Mouse (Mus musculus) midbrain, embryonic 13.5 days (tissue): Measurements from ENCODE around the gene Prrt4. TPM values are rescaled to one million over a fixed set of nuclear protein-coding genes. Genes with fewer than 3 reads are reported as not detected.
A peak's percentile ranks its signal among the peaks of the same experiment; 100 is the strongest.
"Not testable (repeated sequence)": the region's sequence is repeated elsewhere in the genome, so short reads cannot be mapped to it uniquely, and the experiment has no call there.

ENCODE experiments used
- ATAC-seq: fragments of 200-750 bp; cut with Nextera tagmentation; 2 replicates; pipeline ENCODE4 v1.8.0; 2017; ENCODE audit warnings: mild to moderate bottlenecking, moderate TSS enrichment, moderate library complexity
- H3K27ac ChIP-seq: fragments of 300-500 bp; sonication (generic); 2 replicates; pipeline ENCODE4 v1.5.1; 2015; ENCODE audit warnings: inconsistent platforms, mild to moderate bottlenecking, moderate library complexity
- H3K27me3 ChIP-seq: fragments of 300-500 bp; sonication (generic); 2 replicates; pipeline ENCODE4 v1.6.1; 2015; ENCODE audit warnings: mild to moderate bottlenecking, inconsistent platforms
- H3K36me3 ChIP-seq: fragments of 300-500 bp; sonication (generic); 2 replicates; pipeline ENCODE4 v1.6.1; 2015; ENCODE audit warnings: mild to moderate bottlenecking, inconsistent platforms
- H3K4me1 ChIP-seq: fragments of 300-500 bp; sonication (generic); replicated peaks from 2 replicates; pipeline ENCODE4 v1.6.1; 2015; ENCODE audit warnings: inconsistent platforms
- H3K4me2 ChIP-seq: fragments of 300-500 bp; sonication (generic); replicated peaks from 2 replicates; pipeline ENCODE4 v1.6.1; 2015; ENCODE audit warnings: moderate library complexity, mild to moderate bottlenecking, inconsistent platforms
- H3K4me3 ChIP-seq: fragments of 300-500 bp; sonication (generic); replicated peaks from 2 replicates; pipeline ENCODE4 v1.5.1; 2015; ENCODE audit warnings: mild to moderate bottlenecking, inconsistent platforms
- H3K9ac ChIP-seq: fragments of 300-500 bp; sonication (generic); replicated peaks from 2 replicates; pipeline ENCODE4 v1.6.1; 2015; ENCODE audit warnings: mild to moderate bottlenecking, inconsistent platforms
- H3K9me3 ChIP-seq: fragments of 300-500 bp; sonication (generic); 2 replicates; pipeline ENCODE4 v1.6.1; 2016; ENCODE audit warnings: mild to moderate bottlenecking, inconsistent platforms
- WGBS: fragments of 180-500 bp; shearing (Covaris S2); methylation state at CpG from one replicate; pipeline ENCODE4 v1.1.7; 2015; 5-methylcytosine and 5-hydroxymethylcytosine counted together
- polyA plus RNA-seq: library from polyadenylated mRNA; unstranded; fragments of >200 nt; fragmentation: Nextera tagmentation; extraction: Ambion mirVana; gene quantifications from 2 replicates; pipeline ENCODE4 v1.2.1, GENCODE M21; 2015

Prrt4 gene
- 2.7 and 3.6 TPM in 2 replicates for polyA plus RNA-seq

DNA sequence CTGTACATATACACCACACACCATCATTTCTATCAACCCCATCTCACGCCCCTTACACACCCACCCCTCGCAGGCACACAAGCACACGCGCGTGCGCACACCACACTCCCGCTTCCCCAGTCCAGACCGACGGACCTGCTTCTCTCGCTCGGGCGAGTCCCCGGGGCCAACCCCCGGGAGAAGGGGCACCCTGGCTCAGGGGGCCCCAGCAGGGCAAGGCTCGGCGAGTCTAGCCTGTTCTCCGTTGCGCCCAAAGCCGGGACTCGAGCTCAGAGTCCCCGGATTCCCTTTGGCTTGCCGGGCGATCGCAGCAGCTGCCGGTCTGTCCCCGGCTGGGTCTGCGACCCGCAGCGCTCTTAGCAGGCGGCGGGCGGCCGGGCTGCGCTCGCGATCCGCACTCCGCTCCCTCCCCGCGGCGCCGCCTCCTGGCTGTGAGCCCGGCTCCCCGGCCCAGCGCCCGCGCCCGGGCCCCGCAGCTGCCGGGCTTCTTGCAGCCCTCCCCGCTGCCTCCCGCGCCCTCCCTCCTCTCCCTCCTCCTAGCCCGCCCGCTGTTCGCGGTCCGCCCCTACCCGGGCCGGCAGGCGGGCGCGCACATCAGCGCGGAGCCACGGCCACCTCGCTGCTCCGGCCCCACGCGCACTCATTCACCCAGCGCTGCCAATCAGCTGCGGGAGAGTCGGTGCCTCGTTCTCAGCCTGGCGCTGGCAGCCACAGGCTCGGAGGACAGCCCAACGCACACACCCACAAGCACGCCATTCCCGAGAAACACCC is at the start of gene Prrt4:
Prrt4 (minus strand) TSS at position 697 of the 771 bp plus-strand sequence.
- H3K27me3 ChIP-seq, result peaks cover 62% of the 10 kb centered on the region
- peaks cover 31% of the 10 kb centered on the region for H3K4me1 ChIP-seq
- H3K27ac ChIP-seq, result peak within 1 kb of the TSS; percentile 78
- under 1% methylated on average over 74 of the region's 79 CpGs for WGBS
- H3K9me3 ChIP-seq, result no peaks in the 10 kb centered on the region
- H3K4me2 ChIP-seq, result peak within 1 kb of the TSS; percentile 72
- peak within 1 kb of the TSS; percentile 55 for H3K4me3 ChIP-seq
- no peaks in the 10 kb centered on the region for H3K36me3 ChIP-seq
- peak within 1 kb of the TSS; percentile 72 for H3K9ac ChIP-seq
- peak; percentile 87 for ATAC-seq

DNA sequence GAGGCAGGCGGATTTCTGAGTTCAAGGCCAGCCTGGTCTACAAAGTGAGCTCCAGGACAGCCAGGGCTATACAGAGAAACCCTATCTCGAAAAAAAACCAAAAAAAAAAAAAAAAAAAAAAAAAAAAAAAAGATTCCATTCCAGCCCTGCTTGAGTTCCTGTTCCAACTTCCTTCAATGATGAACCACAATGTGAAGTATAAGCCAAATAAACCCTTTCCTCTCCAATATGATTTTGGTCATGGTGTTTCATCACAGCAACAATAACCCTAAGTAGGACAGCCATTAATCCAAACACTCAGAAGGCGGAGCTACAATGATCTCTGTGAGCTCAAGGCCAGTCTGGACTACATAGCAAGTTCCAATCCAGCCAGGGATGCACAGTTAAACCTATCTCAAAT is 38.3 kb upstream of the Prrt4 start:
- not testable (repeated sequence) for H3K4me3 ChIP-seq, H3K9me3 ChIP-seq, H3K9ac ChIP-seq, ATAC-seq, H3K36me3 ChIP-seq, H3K27ac ChIP-seq, H3K4me2 ChIP-seq
- Histone ChIP-seq H3K4me1 (peaks cover 36% of the 10 kb centered on the region), H3K27me3 (peaks cover 16% of the 10 kb centered on the region)
- WGBS, result 85% methylated on average over 3 of the region's 3 CpGs

DNA sequence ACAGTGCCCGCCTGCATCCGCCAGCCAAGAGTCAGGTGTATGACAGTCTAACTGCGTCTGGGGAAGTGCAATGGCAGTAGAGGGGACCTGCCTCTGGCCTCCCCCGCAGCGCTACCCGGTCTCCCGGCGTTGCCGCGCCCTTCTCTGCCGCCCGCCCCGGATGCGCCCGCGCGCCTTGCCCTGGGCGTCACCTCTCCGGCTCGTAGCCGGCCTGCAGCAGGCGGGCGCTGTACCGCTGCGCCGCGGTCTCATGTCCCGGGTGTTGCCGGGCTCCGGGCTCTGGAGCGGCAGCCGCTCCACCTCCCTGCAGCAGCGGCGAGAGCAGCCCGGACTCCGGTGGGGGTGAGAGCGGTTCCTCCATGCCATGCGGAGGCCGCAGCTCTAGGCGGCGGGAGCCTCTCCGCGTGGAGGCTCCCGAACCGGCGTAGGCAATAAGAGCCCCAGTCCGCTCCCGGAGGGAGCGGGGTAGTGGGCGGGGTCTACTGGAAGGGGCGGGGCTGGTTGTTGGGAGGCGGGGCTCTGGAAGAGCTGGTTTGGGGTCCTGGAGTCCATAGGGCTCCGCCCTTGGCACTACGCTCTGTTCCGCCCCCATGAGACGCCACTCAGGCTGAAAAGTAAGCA is 36.6 kb upstream of the Prrt4 start, which contains the start of gene Impdh1:
Impdh1 (minus strand) TSS at position 484 of the 621 bp plus-strand sequence.
- peak; percentile 68 for ATAC-seq
- Histone ChIP-seq H3K36me3 (no peaks in the 10 kb centered on the region), H3K27ac (no peak within 1 kb of the TSS), H3K4me2 (peak within 1 kb of the TSS; percentile 97), H3K4me1 (peaks cover 47% of the 10 kb centered on the region), H3K9ac (peak within 1 kb of the TSS; percentile 82), H3K27me3 (peaks cover 16% of the 10 kb centered on the region), H3K4me3 (peak within 1 kb of the TSS; percentile 73), H3K9me3 (no peaks in the 10 kb centered on the region)
- under 1% methylated on average over 54 of the region's 56 CpGs for WGBS

DNA sequence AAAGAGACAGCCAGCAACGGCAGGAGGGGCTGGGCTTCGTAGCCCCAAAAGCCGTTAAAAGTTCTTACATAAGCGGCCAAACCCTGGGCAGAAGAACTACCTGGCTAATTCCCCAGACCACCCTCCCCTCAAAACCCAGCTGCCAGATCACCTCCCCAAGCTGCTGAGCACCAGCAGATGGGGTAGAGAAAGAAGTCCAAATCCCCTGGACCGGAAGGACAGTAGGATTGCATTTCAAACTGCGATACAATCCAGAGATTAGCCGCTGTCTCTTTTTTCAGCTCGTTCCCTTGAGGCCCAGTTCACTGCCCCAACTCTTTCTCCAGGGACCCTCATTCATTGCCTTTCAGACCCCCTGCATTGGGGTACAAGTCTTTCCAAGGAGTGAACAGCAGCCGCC is 35.8 kb upstream of the Prrt4 start:
- H3K27me3 ChIP-seq, result peaks cover 16% of the 10 kb centered on the region
- no peaks in the 10 kb centered on the region for H3K36me3 ChIP-seq
- 5% methylated on average over 9 of the region's 9 CpGs for WGBS
- H3K4me1 ChIP-seq, result peaks cover 54% of the 10 kb centered on the region
- no peaks in the 10 kb centered on the region for H3K9me3 ChIP-seq
- no peak overlapping the region for H3K27ac ChIP-seq
- no peak for ATAC-seq
- H3K4me2 ChIP-seq, result peak overlapping the region; percentile 97
- peak overlapping the region; percentile 82 for H3K9ac ChIP-seq
- peak overlapping the region; percentile 73 for H3K4me3 ChIP-seq

DNA sequence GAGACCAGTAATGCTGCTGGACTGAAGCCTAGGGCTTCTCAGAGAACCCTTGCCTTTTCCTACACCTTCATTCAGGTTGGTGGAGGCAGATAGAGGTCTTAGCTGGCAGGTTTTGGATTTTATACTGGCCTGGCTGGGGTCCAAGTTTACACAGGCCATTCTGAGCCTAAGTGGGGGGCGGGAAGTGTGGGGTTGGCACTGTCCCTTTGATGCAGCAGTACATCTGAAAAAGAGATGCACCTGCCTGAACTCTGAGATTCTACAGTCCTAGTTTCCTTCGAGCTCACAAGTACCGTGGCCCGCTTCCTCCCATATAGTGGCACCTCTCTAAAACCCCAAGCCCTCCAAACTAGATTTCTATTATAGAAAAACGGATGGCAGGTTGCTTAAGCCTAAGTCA is 35.4 kb upstream of the Prrt4 start:
- Histone ChIP-seq H3K27ac (no peak overlapping the region), H3K36me3 (no peaks in the 10 kb centered on the region), H3K27me3 (peaks cover 16% of the 10 kb centered on the region), H3K9me3 (no peaks in the 10 kb centered on the region), H3K4me1 (peaks cover 58% of the 10 kb centered on the region), H3K4me3 (no peak overlapping the region), H3K4me2 (peak overlapping the region; percentile 97), H3K9ac (peak overlapping the region; percentile 39; the same call in 1 of the 2 replicates)
- 25% methylated on average over 5 of the region's 5 CpGs for WGBS
- ATAC-seq, result no peak

DNA sequence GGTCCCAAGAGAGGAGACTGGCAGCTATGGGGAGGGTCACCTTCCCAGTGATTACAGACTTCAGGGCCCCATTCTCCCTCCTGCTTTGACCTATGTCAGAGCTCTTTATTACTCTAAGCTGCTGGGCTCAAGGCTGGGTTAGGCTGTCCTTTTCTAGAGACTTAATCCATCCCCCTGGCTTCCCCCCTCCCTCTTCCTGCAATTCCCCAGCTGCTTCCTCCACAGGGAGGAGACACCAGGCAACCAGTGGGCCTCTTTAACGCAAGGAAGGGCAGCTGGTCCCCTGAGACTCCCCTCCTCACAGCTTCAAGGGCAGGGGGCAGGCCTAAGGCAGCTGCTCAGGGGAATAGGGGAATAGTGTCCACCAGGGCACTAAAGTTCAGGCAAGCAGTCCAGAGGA is 34.9 kb upstream of the Prrt4 start:
- peak overlapping the region; percentile 39 for H3K9ac ChIP-seq
- no peak for ATAC-seq
- no peak overlapping the region for H3K27ac ChIP-seq
- H3K9me3 ChIP-seq, result no peaks in the 10 kb centered on the region
- 6% methylated on average over 1 of the region's 1 CpGs for WGBS
- peaks cover 16% of the 10 kb centered on the region for H3K27me3 ChIP-seq
- no peak overlapping the region for H3K4me3 ChIP-seq
- peaks cover 62% of the 10 kb centered on the region for H3K4me1 ChIP-seq
- H3K36me3 ChIP-seq, result no peaks in the 10 kb centered on the region
- peak overlapping the region; percentile 97; the same call in 1 of the 2 replicates for H3K4me2 ChIP-seq

DNA sequence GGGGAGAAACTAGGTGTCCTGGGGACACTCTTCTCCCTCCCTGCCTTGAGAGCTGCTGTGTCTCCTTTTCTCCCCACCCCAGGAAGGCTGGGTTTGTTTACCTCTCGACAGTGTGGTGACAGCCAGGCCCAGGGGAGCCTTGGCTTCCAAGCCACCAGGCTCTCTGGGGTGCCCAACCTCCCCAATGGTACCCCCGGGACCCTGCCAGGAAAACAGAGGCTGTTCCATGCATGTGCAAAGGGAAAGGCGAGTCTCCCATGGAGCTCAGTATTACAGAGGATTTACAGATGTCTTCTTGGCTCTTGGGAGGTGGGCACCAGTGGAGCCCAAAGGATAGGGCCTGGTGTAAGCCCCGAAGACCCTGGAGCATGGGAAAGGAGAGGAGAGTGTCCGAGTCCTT is 34.1 kb upstream of the Prrt4 start:
- H3K27ac ChIP-seq, result no peak overlapping the region
- H3K36me3 ChIP-seq, result no peaks in the 10 kb centered on the region
- no peak overlapping the region for H3K9ac ChIP-seq
- peaks cover 16% of the 10 kb centered on the region for H3K27me3 ChIP-seq
- H3K4me3 ChIP-seq, result no peak overlapping the region
- H3K4me1 ChIP-seq, result peaks cover 70% of the 10 kb centered on the region
- no peak overlapping the region for H3K4me2 ChIP-seq
- H3K9me3 ChIP-seq, result no peaks in the 10 kb centered on the region
- no peak for ATAC-seq
- WGBS, result 45% methylated on average over 5 of the region's 5 CpGs

DNA sequence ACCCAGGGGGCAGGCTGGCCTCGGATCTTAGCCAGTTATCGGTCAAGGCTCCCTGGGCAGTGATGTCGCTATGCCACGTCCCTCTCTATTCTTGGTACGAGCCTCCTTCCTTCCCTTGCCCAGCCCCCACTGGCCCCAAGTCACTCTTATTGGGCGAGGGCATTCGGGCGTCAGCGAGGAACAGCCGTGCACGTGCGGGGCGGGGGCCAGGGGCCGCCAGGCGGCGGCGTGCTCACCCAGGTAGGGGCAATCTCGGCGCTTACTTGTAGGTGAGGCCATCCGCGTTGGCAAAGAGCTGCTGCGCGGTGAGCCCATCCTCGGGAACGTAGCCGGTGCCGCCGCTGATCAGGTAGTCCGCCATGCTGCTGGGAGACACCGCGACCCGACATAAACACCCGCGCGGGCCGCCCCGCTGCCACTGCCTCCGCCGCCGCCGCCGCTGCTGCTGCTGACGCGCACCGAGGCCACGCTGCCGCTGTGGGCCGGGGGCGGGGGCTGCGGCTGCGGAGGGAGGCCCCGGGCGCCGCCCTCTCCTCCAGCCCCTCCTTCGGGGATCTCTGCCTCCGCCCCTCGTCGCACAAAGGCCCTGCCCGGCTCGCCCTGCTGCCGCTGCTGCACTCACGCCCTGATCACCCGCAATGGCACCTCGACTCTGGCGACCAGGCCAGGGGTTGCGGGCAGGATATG is 32.6 kb upstream of the Prrt4 start:
- H3K9ac ChIP-seq, result peak overlapping the region; percentile 81
- peak overlapping the region; percentile 87 for H3K4me2 ChIP-seq
- 1% methylated on average over 53 of the region's 66 CpGs for WGBS
- peaks cover 16% of the 10 kb centered on the region for H3K27me3 ChIP-seq
- 0 out of 2 replicates have a peak, but pooled peaks cover 2% of the 10 kb centered on the region for H3K36me3 ChIP-seq
- H3K4me3 ChIP-seq, result peak overlapping the region; percentile 68
- H3K27ac ChIP-seq, result peak overlapping the region; percentile 87
- H3K9me3 ChIP-seq, result no peaks in the 10 kb centered on the region
- peak; percentile 81 for ATAC-seq
- H3K4me1 ChIP-seq, result peaks cover 70% of the 10 kb centered on the region

DNA sequence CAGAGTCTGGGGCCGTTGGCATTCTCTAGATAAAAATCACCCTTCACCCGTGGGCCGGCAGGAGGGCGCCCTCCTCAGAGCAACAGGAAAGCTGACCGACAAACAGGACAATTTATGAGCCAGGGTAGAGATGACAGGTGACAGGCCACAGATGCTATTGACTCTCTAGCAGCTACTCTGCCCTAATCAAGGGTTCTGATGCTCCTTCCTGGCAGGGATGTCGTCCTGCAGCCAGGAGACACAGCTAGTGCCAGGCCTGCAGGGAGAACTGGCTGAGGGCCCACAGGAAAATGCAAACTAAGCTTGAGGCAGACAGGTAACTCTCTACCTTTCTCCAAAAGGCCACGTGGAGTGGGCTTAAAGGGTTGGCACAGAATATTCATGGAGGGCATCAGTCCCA is 31.8 kb upstream of the Prrt4 start:
- H3K4me1 ChIP-seq, result peaks cover 64% of the 10 kb centered on the region
- 39% methylated on average over 7 of the region's 7 CpGs for WGBS
- peak overlapping the region; percentile 87; the same call in 1 of the 2 replicates for H3K27ac ChIP-seq

DNA sequence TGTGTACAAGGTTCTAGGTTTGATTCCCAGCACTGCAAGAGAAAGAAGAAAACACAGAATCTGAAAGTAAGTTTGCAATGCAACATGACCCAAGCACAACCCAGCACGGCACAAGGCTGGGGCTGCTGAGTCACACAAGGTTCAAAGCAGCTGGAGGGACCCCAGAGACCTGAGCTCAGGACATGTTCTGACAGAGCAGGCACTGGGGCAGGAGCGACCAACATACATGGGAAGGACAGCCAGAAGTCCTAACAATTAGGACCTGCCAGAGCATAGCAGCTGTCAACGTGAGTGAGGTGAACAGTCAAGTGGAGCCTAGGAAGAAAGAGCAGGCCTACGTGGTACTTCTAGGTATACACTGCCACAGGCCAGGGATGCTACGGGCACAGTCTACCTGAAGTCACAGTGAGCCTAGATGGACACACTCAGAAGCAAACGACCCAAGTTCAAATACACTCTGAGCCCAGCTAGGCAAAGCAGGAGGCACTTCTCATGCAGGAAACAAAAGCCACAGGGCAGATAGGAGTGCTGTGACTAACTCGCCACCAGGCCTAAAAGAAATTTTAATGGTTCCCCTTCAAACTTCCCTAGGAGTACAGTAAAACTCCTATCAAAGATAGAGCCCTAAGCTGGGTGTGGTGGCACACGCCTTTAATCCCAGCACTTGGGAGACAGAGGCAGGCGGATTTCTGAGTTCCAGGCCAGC is 31.0 kb upstream of the Prrt4 start:
- Histone ChIP-seq H3K36me3 (peaks cover 14% of the 10 kb centered on the region), H3K27me3 (peaks cover 16% of the 10 kb centered on the region), H3K9ac (no peak overlapping the region), H3K9me3 (no peaks in the 10 kb centered on the region), H3K4me3 (no peak overlapping the region), H3K27ac (no peak overlapping the region), H3K4me2 (peak overlapping the region; percentile 87), H3K4me1 (peaks cover 59% of the 10 kb centered on the region)
- 84% methylated on average over 9 of the region's 9 CpGs for WGBS
- ATAC-seq, result no peak

More for the DNA sequence above, 31.8 kb upstream of the Prrt4 start:
- H3K36me3 ChIP-seq, result peaks cover 9% of the 10 kb centered on the region
- ATAC-seq, result no peak
- peak overlapping the region; percentile 81 for H3K9ac ChIP-seq
- H3K4me3 ChIP-seq, result peak overlapping the region; percentile 68
- no peaks in the 10 kb centered on the region for H3K9me3 ChIP-seq
- peak overlapping the region; percentile 87 for H3K4me2 ChIP-seq
- H3K27me3 ChIP-seq, result peaks cover 16% of the 10 kb centered on the region

DNA sequence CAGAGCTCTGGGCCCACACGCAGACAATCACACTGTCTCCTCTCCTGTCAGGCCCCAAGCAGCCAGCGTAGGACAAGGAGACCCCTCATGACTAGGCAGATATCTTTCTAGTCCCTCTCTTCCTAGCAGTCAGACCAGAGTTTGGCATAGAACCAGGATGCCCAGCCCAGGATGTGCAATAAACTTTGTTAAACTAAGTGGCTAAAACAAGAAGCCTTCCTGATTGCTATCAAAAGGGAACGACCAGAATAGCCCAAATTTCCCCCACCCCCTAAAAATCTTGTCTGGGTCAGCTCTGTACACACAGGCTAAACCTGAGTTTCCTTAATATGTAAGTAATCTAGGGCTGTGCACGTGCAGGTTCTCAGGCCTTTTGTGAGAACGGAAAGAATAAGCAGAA is 28.8 kb upstream of the Prrt4 start:
- no peak for ATAC-seq
- no peak overlapping the region for H3K27ac ChIP-seq
- H3K4me3 ChIP-seq, result no peak overlapping the region
- H3K4me2 ChIP-seq, result no peak overlapping the region
- 85% methylated on average over 5 of the region's 5 CpGs for WGBS
- 0 out of 2 replicates have a peak overlapping the region, but pooled peaks have one; percentile 1 for H3K9ac ChIP-seq
- H3K4me1 ChIP-seq, result peaks cover 37% of the 10 kb centered on the region
- H3K27me3 ChIP-seq, result no peaks in the 10 kb centered on the region; the same call in 1 of the 2 replicates
- H3K36me3 ChIP-seq, result peaks cover 32% of the 10 kb centered on the region
- no peaks in the 10 kb centered on the region for H3K9me3 ChIP-seq
